Mouse (Mus musculus) stomach, adult 2 months (tissue): Measurements from ENCODE around the gene Eef2. TPM values are rescaled to one million over a fixed set of nuclear protein-coding genes. Genes with fewer than 3 reads are reported as not detected.

Experiments
- polyA plus RNA-seq: library from polyadenylated mRNA; depleted of rRNA; stranded (reverse); fragments of >200 nt; gene quantifications from 2 replicates; pipeline ENCODE4 v1.2.3, GENCODE M21; 2012; rRNA removed

Gene Eef2
- polyA plus RNA-seq, result 532 and 619 TPM in 2 replicates

GRCm38 (mm10) chr10:81176466-81177271, at the start of gene Eef2:
Eef2 (plus strand) TSS chr10:81176631.

DNA sequence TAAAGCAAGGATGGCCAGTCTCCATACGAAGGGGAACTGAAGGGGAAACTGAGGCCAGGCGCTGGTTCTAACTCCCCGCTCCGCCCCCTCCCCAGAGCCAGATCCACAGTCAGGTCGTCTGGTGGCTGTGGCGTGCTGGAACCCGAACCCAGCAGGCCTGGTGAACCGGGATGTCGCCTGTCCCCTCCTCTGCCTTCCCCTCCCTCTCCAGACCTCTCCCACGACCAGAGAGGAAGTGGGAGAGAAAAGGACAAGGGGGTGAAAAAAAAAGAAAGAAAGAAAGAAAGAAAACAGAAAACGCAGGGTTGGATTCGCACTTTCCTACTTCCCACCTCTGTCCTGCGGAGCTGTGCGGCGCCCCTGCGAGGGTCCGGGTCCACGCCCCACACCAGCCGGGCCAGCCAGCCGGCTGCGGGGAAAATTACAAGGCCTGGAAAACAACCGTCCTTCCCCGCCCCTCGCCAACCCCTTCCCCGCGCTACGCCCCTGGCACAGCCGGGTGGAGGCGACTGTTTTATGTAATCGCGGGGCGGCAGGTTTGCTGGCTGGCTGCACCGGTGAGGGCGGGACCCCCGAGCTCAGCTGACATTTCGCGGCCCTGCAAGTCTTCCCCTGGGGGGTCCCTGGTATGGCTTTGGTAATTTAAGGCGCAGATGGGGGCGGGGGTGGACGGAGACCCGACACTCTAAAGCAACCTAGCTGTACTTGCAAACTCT, 41.3 kb upstream of the Eef2 start, which contains the start of gene Zbtb7a:
TSS of gene Zbtb7a (plus strand) at position 255 of the 716 bp plus-strand sequence.

DNA sequence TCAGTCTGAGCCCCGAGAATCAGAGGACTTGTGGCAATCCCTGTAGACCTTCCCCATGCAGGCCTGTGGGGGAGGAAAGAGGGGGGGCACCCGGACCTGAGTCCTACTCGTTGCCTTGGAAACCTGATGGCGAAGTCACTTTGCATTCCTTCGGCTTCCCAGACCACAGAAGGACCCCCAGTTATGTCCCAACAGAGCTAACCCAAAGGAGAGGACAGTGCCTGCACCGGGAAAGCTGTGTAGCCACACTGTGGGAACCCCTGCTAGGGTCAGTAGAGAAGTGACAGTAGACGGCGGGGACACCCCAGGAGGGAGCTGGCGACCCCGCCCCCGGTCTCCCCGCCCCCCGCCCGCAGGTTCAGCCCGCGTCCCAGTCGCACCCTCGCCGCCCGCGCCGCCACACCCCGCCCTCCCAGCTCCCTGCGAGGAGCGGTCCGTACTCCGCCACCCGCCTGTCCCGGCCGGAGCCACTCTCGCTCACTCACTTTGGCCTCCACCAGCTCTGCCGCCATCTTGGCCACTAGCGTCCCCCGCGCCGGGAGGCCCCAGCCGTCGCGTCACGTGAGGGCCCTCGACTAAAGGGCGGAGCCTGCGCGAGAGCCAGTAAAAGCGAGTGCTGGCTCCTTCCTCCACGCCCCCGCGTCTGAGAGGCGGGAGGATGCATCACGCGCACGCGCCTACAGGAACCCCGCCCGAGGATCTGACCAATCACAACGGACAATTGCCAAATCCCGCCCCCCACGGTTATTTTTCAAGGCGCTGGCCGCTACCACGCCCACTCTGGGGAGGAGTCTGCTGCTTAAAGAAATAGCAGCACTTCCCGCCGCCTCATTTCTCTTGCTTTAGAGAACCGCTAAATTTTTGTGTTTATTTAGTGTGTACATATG, 9.0 kb upstream of the Eef2 start, which contains the start of gene Pias4:
TSS of gene Pias4 (minus strand) at position 724 of the 887 bp plus-strand sequence.

DNA sequence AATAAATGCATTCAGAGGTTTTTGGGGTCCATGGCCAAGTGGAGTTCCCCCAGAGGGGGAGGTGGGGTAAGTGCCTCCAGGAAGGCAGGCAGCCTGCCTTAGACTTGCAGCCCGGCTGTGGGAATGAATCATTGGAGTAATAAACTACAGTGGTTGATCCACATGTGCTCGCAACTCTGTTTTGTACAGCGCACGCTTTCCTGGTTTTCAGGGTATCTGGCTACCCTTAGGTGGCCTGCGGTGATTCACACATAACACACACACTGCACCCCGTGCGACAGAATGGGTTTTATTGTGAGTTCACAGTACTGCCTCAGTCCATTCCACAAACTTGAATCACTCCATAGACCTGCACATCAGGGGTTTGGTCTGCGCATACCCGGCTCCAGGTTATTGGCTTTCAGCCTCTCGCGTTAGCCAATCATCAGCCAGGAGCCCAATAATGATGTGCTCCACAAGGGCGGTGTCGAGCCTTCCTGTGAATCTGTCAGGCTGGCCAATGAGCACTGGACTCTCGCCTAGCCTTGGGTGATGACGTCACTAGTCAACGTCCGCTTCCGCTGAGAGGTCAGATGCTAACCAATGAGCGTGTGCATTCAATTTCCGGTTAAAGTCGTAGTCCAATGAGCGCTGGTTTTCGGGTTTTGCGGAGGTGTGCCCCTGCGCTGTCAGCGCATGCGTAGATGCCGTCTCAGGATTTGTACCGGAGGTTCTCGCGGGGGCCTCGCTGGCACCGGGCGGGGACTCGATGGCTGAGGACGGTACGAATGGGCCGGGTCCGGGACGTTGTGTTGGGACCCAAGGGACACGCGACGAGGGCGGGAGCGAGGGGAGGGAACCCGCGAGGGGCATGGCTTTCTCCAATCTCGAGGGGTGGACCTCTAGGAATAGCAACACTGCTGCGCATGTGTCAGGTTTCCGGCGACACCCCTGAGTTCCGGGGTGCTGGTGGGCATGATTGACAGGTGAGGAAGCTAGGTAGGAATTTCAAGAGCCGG, 6.2 kb downstream of the Eef2 start, which contains the start of gene Dapk3:
TSS of gene Dapk3 (plus strand) at position 670 of the 998 bp plus-strand sequence.

GRCm38 (mm10) chr10:81183805-81184204, 7.4 kb downstream of the Eef2 start, which contains the start of gene 4930442H23Rik:
4930442H23Rik (minus strand) TSS chr10:81183849.

GRCm38 (mm10) chr10:81201807-81202758, 25.7 kb downstream of the Eef2 start, which contains the start of gene Nmrk2:
Nmrk2 (minus strand) TSS chr10:81202051.

DNA sequence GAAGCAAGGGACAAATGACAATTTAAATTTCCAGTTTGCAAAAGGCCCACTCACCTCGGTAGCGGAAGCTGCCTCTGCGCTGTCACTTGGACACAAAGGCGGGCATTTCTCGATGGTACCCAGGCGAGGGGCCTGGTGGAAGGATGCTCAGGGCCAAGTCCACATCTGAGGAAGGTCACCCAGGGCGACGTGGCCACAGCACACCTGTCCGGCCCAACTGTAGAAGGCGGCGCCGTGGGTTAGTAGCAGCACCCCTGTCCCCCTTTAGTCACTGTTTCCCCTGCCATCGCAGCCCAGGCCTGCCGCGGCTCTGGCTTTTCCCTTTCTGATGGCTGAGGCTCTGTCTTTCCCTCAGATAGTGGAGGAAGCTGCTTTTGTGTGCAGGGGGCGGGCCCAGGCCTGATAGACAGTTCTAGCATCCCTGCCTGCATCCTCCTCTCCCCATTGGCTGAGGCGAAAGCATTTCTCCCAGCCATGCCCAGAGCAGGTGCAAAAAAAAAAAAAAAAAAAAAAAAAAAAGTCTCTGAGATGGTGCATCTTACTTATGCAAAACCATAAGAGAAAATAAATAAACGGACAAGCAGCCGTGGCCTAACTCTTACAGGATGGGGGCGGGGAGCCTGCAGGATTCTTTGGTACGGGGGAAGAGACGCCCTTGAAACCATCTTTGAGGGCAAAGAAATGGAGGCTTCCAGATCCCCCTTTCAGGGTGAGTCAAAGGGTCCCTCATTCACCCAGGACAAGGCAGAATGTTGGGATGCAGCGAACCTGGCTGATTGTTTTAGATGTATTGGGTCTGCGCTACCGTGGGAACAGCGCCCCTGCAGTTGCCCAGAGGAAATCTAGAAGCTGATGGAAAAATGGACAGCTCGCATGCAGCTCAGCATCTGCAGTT, 54.3 kb downstream of the Eef2 start, which contains the start of gene Atcay:
TSS of gene Atcay (minus strand) at position 396 of the 895 bp plus-strand sequence.

Other genes starting within 250 kb of the Eef2 start
- gene Gadd45b, start 246.6 kb upstream of the Eef2 start, polyA plus RNA-seq, result 13.8 and 21.5 TPM in 2 replicates
- 0.71 and 1.1 TPM in 2 replicates for gene Gng7, start 161.7 kb upstream of the Eef2 start, polyA plus RNA-seq
- gene Diras1, start 151.0 kb upstream of the Eef2 start, polyA plus RNA-seq, result 0.29 and 0.37 TPM in 2 replicates
- 18.5 and 21.8 TPM in 2 replicates for gene Slc39a3, start 139.2 kb upstream of the Eef2 start, polyA plus RNA-seq
- gene Sgta, start 116.5 kb upstream of the Eef2 start, polyA plus RNA-seq, result 106 and 140 TPM in 2 replicates
- gene Thop1, start 106.6 kb upstream of the Eef2 start, polyA plus RNA-seq, result 63.0 and 106 TPM in 2 replicates
- gene Creb3l3, start 77.8 kb upstream of the Eef2 start, polyA plus RNA-seq, result 2.0 and 3.8 TPM in 2 replicates
- gene Map2k2, start 70.7 kb upstream of the Eef2 start, polyA plus RNA-seq, result 190 and 419 TPM in 2 replicates
- gene Zbtb7a, start 41.4 kb upstream of the Eef2 start, polyA plus RNA-seq, result 48.3 and 79.2 TPM in 2 replicates
- gene Pias4, start 8.7 kb upstream of the Eef2 start, polyA plus RNA-seq, result 25.3 and 28.0 TPM in 2 replicates
- 62.9 and 105 TPM in 2 replicates for gene Dapk3, start 6.4 kb downstream of the Eef2 start, polyA plus RNA-seq
- gene 4930442H23Rik, start 7.2 kb downstream of the Eef2 start, polyA plus RNA-seq, result not detected in 2 replicates
- 0.67 TPM in 2 replicates for gene Nmrk2, start 25.4 kb downstream of the Eef2 start, polyA plus RNA-seq
- 0.15 and 0.17 TPM in 2 replicates for gene Atcay, start 54.2 kb downstream of the Eef2 start, polyA plus RNA-seq
- gene Zfr2, start 56.5 kb downstream of the Eef2 start, polyA plus RNA-seq, result 5.2 and 6.0 TPM in 2 replicates
- 1.5 and 3.0 TPM in 2 replicates for gene Matk, start 76.3 kb downstream of the Eef2 start, polyA plus RNA-seq
- 75.5 and 146 TPM in 2 replicates for gene Mrpl54, start 90.3 kb downstream of the Eef2 start, polyA plus RNA-seq
- gene Apba3, start 90.3 kb downstream of the Eef2 start, polyA plus RNA-seq, result 58.9 and 73.0 TPM in 2 replicates
- 85.6 and 104 TPM in 2 replicates for gene Tjp3, start 115.0 kb downstream of the Eef2 start, polyA plus RNA-seq
- 33.5 and 41.8 TPM in 2 replicates for gene Pip5k1c, start 116.3 kb downstream of the Eef2 start, polyA plus RNA-seq
- 11.9 and 14.7 TPM in 2 replicates for gene Cactin, start 144.5 kb downstream of the Eef2 start, polyA plus RNA-seq
- 17.8 and 29.6 TPM in 2 replicates for gene Tbxa2r, start 152.1 kb downstream of the Eef2 start, polyA plus RNA-seq
- 2.3 TPM in 2 replicates for gene Gipc3, start 166.6 kb downstream of the Eef2 start, polyA plus RNA-seq
- gene Hmg20b, start 173.8 kb downstream of the Eef2 start, polyA plus RNA-seq, result 95.3 and 125 TPM in 2 replicates
- 11.1 and 23.8 TPM in 2 replicates for gene Mfsd12, start 180.9 kb downstream of the Eef2 start, polyA plus RNA-seq
- gene 4930404N11Rik, start 189.2 kb downstream of the Eef2 start, polyA plus RNA-seq, result 229 and 346 TPM in 2 replicates
- 64.1 and 71.5 TPM in 2 replicates for gene Fzr1, start 201.9 kb downstream of the Eef2 start, polyA plus RNA-seq
- 57.2 and 82.1 TPM in 2 replicates for gene Dohh, start 207.8 kb downstream of the Eef2 start, polyA plus RNA-seq
- 0.54 and 0.88 TPM in 2 replicates for gene Gm48551, start 207.8 kb downstream of the Eef2 start, polyA plus RNA-seq
- 1.4 and 1.7 TPM in 2 replicates for gene Gm48552, start 212.4 kb downstream of the Eef2 start, polyA plus RNA-seq
- gene Smim24, start 216.4 kb downstream of the Eef2 start, polyA plus RNA-seq, result 455 and 473 TPM in 2 replicates